Mouse (Mus musculus): ENCODE results near the gene Trim65. TPM values are rescaled to one million over a fixed set of nuclear protein-coding genes. Genes with fewer than 3 reads are reported as not detected.

Trim65 gene
- total RNA-seq (2022), result 1 to 10 TPM; 6.3 to 7.7 (median 7.4) TPM

- DNase-seq (ENCODE audit: low spot score in 2 of 2), result peak; percentile 70 to 81
Measured at GRCm38 (mm10) chr11:116130488-116131205, at the start of gene Trim65. TSS of gene Trim65 (minus strand) at chr11:116131128.

- no peak for DNase-seq (ENCODE audit: low spot score in 2 of 2)
Measured at GRCm38 (mm10) chr11:116178411-116179121, 47.6 kb upstream of the Trim65 start.

- DNase-seq (ENCODE audit: low spot score in 2 of 2), result no peak
Measured at GRCm38 (mm10) chr11:116176010-116176409, 45.1 kb upstream of the Trim65 start.

GRCm38 (mm10) chr11:116174775-116175448, 44.0 kb upstream of the Trim65 start:
- DNase-seq (ENCODE audit: low spot score in 2 of 2), result no peak

GRCm38 (mm10) chr11:116171959-116172358, 41.0 kb upstream of the Trim65 start:
- no peak for DNase-seq (ENCODE audit: low spot score in 2 of 2)

GRCm38 (mm10) chr11:116170003-116170800, 39.3 kb upstream of the Trim65 start:
- DNase-seq (ENCODE audit: low spot score in 2 of 2), result no peak

GRCm38 (mm10) chr11:116169214-116169613, 38.3 kb upstream of the Trim65 start:
- no peak for DNase-seq (ENCODE audit: low spot score in 2 of 2)

- peak; percentile 91 to 96 for DNase-seq (ENCODE audit: low spot score in 2 of 2)
Measured at GRCm38 (mm10) chr11:116167884-116168439, 37.0 kb upstream of the Trim65 start, which contains the start of gene Fbf1. TSS of gene Fbf1 (minus strand) at chr11:116168166.

- DNase-seq (ENCODE audit: low spot score in 2 of 2), result no peak
Measured at GRCm38 (mm10) chr11:116167232-116167631, 36.3 kb upstream of the Trim65 start.

- no peak for DNase-seq (ENCODE audit: low spot score in 2 of 2)
Measured at GRCm38 (mm10) chr11:116163002-116163401, 32.1 kb upstream of the Trim65 start.

- DNase-seq (ENCODE audit: low spot score in 2 of 2), result peak in 1 of 2 experiments; percentile 75
Measured at GRCm38 (mm10) chr11:116162146-116162545, 31.2 kb upstream of the Trim65 start.

GRCm38 (mm10) chr11:116161312-116161711, 30.4 kb upstream of the Trim65 start:
- no peak for DNase-seq (ENCODE audit: low spot score in 2 of 2)

- no peak for DNase-seq (ENCODE audit: low spot score in 2 of 2)
Measured at GRCm38 (mm10) chr11:116150960-116151359, 20.0 kb upstream of the Trim65 start.

GRCm38 (mm10) chr11:116149341-116149740, 18.4 kb upstream of the Trim65 start:
- DNase-seq (ENCODE audit: low spot score in 2 of 2), result no peak

- peak in 1 of 2 experiments; percentile 81 for DNase-seq (ENCODE audit: low spot score in 2 of 2)
Measured at GRCm38 (mm10) chr11:116148761-116149221, 17.9 kb upstream of the Trim65 start.

- DNase-seq (ENCODE audit: low spot score in 2 of 2), result peak; percentile 58 to 80
Measured at GRCm38 (mm10) chr11:116146294-116146985, 15.5 kb upstream of the Trim65 start.

- no peak for DNase-seq (ENCODE audit: low spot score in 2 of 2)
Measured at GRCm38 (mm10) chr11:116145481-116146293, 14.8 kb upstream of the Trim65 start.

- DNase-seq (ENCODE audit: low spot score in 2 of 2), result no peak
Measured at GRCm38 (mm10) chr11:116143468-116143867, 12.5 kb upstream of the Trim65 start.
